ENCODE assay signal across 7 mouse cellular contexts in the genomic region with DNA sequence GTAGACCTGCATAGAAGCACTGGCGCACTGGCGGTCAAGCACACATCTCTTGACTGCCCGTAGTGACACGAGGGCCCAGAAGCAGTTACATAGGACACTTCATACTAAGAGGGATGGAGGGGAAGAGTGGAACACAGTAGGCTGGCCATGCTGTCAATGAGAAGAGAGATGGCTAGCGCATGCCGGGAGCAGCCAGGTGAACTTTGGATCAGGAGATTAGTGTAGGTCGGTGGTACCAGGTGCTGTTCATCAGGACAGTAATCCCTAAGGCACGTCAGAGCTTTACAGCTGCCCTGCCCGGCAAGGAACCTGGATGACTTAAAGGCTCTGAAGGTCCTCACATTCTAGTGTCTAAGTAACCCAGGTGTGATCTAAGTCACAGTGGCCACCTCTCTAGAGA. TPM values are rescaled to one million over a fixed set of nuclear protein-coding genes. Genes with fewer than 3 reads are reported as not detected.
DNase-seq lines count a peak whose midpoint lies in the region; ATAC-seq lines count a peak whose summit lies in the region.

No protein-coding gene starts in this region.

- no peak for ATAC-seq in lung, embryonic 16.5 days (ENCODE audit: low read depth)
- ATAC-seq in forebrain, embryonic 16.5 days = no peak
- no peak for ATAC-seq in limb, embryonic 15.5 days (ENCODE audit: insufficient number of reproducible peaks, low FRiP score, low TSS enrichment, low read depth)
- ATAC-seq in stomach, embryonic 16.5 days (ENCODE audit: insufficient read depth, low FRiP score) = no peak

- H3K9me3 ChIP-seq in lung, embryonic 16.5 days (ENCODE audit: control insufficient read depth, low read length) = no peaks in the 10 kb centered on the region
- no peaks in the 10 kb centered on the region for H3K9me3 ChIP-seq in forebrain, embryonic 16.5 days (ENCODE audit: control insufficient read depth, low read length)
- H3K9me3 ChIP-seq in limb, embryonic 15.5 days = no peaks in the 10 kb centered on the region
- no peaks in the 10 kb centered on the region for H3K9me3 ChIP-seq in stomach, embryonic 16.5 days (replicated peaks; ENCODE audit: control insufficient read depth, low read length)

- H3K4me3 ChIP-seq in lung, embryonic 16.5 days (ENCODE audit: low read length) = 0 out of 2 replicates have a peak overlapping the region, but pooled peaks have one; percentile 3
- H3K4me3 ChIP-seq in forebrain, embryonic 16.5 days (replicated peaks; ENCODE audit: low read length) = no peak overlapping the region
- H3K4me3 ChIP-seq in limb, embryonic 15.5 days = no peak overlapping the region
- H3K4me3 ChIP-seq in stomach, embryonic 16.5 days (replicated peaks; ENCODE audit: low read length) = peak overlapping the region; percentile 97

- H3K27me3 ChIP-seq in lung, embryonic 16.5 days (ENCODE audit: control insufficient read depth, insufficient read depth, low read depth, low read length) = no peaks in the 10 kb centered on the region
- H3K27me3 ChIP-seq in forebrain, embryonic 16.5 days (replicated peaks; ENCODE audit: control insufficient read depth, insufficient read depth, low read length) = no peaks in the 10 kb centered on the region
- no peaks in the 10 kb centered on the region for H3K27me3 ChIP-seq in limb, embryonic 15.5 days
- H3K27me3 ChIP-seq in stomach, embryonic 16.5 days (ENCODE audit: control insufficient read depth, insufficient read depth, low read length) = no peaks in the 10 kb centered on the region

- no peak overlapping the region for H3K27ac ChIP-seq in lung, embryonic 16.5 days (ENCODE audit: low read length)
- H3K27ac ChIP-seq in forebrain, embryonic 16.5 days (ENCODE audit: low read length) = no peak overlapping the region
- no peak overlapping the region for H3K27ac ChIP-seq in limb, embryonic 15.5 days
- peak overlapping the region; percentile 59; the same call in 1 of the 2 replicates for H3K27ac ChIP-seq in stomach, embryonic 16.5 days (ENCODE audit: low read length)

- no peaks in the 10 kb centered on the region for H3K36me3 ChIP-seq in lung, embryonic 16.5 days (ENCODE audit: control insufficient read depth, insufficient read depth, low read length)
- H3K36me3 ChIP-seq in forebrain, embryonic 16.5 days (ENCODE audit: control insufficient read depth, insufficient read depth) = no peaks in the 10 kb centered on the region
- peaks cover 4% of the 10 kb centered on the region for H3K36me3 ChIP-seq in limb, embryonic 15.5 days
- H3K36me3 ChIP-seq in stomach, embryonic 16.5 days (ENCODE audit: control insufficient read depth, insufficient read depth, low read length) = no peaks in the 10 kb centered on the region

- peak overlapping the region; percentile 72; the same call in 1 of the 2 replicates for H3K4me2 ChIP-seq in lung, embryonic 16.5 days (ENCODE audit: low read depth, low read length)
- 0 out of 2 replicates have a peak overlapping the region, but pooled peaks have one; percentile 85 for H3K4me2 ChIP-seq in forebrain, embryonic 16.5 days (ENCODE audit: low read length)
- H3K4me2 ChIP-seq in limb, embryonic 15.5 days = peak overlapping the region; percentile 67; the same call in 1 of the 2 replicates
- H3K4me2 ChIP-seq in stomach, embryonic 16.5 days (ENCODE audit: low read depth, low read length) = peak overlapping the region; percentile 68

- H3K9ac ChIP-seq in lung, embryonic 16.5 days (ENCODE audit: low read length) = no peak overlapping the region
- no peak overlapping the region for H3K9ac ChIP-seq in forebrain, embryonic 16.5 days (replicated peaks; ENCODE audit: low read depth, low read length)
- no peak overlapping the region for H3K9ac ChIP-seq in limb, embryonic 15.5 days
- H3K9ac ChIP-seq in stomach, embryonic 16.5 days (ENCODE audit: low read length) = 0 out of 2 replicates have a peak overlapping the region, but pooled peaks have one; percentile 39

- DNase-seq in lung, postnatal 14 days = no peak
- DNase-seq in frontal cortex, postnatal 10 days (ENCODE audit: low spot score in 2 of 2) = no peak
- no peak for DNase-seq in gastrocnemius, postnatal 10 days

- 64% methylated on average over 9 of the region's 9 CpGs for WGBS in lung, embryonic 16.5 days
- 88% methylated on average over 9 of the region's 9 CpGs for WGBS in forebrain, embryonic 16.5 days
- WGBS in limb, embryonic 15.5 days = 77% methylated on average over 9 of the region's 9 CpGs
- 63% methylated on average over 9 of the region's 9 CpGs for WGBS in stomach, embryonic 16.5 days

- peaks cover 14% of the 10 kb centered on the region for H3K4me1 ChIP-seq in lung, embryonic 16.5 days (replicated peaks; ENCODE audit: control insufficient read depth, insufficient read depth, low read length)
- H3K4me1 ChIP-seq in forebrain, embryonic 16.5 days (replicated peaks; ENCODE audit: control insufficient read depth, insufficient read depth, low read length) = peaks cover 7% of the 10 kb centered on the region
- peaks cover 14% of the 10 kb centered on the region; the same call in 1 of the 2 replicates for H3K4me1 ChIP-seq in limb, embryonic 15.5 days
- peaks cover 10% of the 10 kb centered on the region for H3K4me1 ChIP-seq in stomach, embryonic 16.5 days (ENCODE audit: control insufficient read depth, insufficient read depth, low read length)

RNA-seq across cellular contexts. Expression of gene Fbxo34, which starts 23.7 kb away (rescaled TPM):
- 21.3 and 22.3 TPM in 2 replicates for polyA plus RNA-seq in lung, embryonic 16.5 days (2015; fragmentation: Nextera tagmentation; extraction: Ambion mirVana)
- polyA plus RNA-seq in forebrain, embryonic 16.5 days (2015; fragmentation: Nextera tagmentation; extraction: Ambion mirVana) = 20.3 and 23.1 TPM in 2 replicates
- polyA plus RNA-seq in limb, embryonic 15.5 days (2015; fragmentation: Nextera tagmentation; extraction: Ambion mirVana) = 22.1 and 24.2 TPM in 2 replicates
- 20.4 and 23.1 TPM in 2 replicates for polyA plus RNA-seq in stomach, embryonic 16.5 days (2015; fragmentation: Nextera tagmentation; extraction: Ambion mirVana)
- total RNA-seq in gastrocnemius, postnatal 10 days (2021) = 10 to 100 TPM; 12.9 to 14.4 TPM

RNA-seq across cellular contexts. Expression of gene Dlgap5, which starts 55.7 kb away (rescaled TPM):
- polyA plus RNA-seq in lung, embryonic 16.5 days (2015; fragmentation: Nextera tagmentation; extraction: Ambion mirVana) = 44.2 and 49.7 TPM in 2 replicates
- 15.9 and 16.5 TPM in 2 replicates for polyA plus RNA-seq in forebrain, embryonic 16.5 days (2015; fragmentation: Nextera tagmentation; extraction: Ambion mirVana)
- 34.4 and 36.8 TPM in 2 replicates for polyA plus RNA-seq in limb, embryonic 15.5 days (2015; fragmentation: Nextera tagmentation; extraction: Ambion mirVana)
- polyA plus RNA-seq in stomach, embryonic 16.5 days (2015; fragmentation: Nextera tagmentation; extraction: Ambion mirVana) = 30.7 and 37.0 TPM in 2 replicates
- 10 to 100 TPM in 1 of 2 experiments, 1 to 10 TPM in 1; 5.0 to 10.0 TPM for total RNA-seq in gastrocnemius, postnatal 10 days (2021)

Comparison
In these comparisons a context has a peak if more than half of its experiments do, and no peak if none do; other contexts are left out.
1. H3K4me3 ChIP-seq: peak in lung, embryonic 16.5 days (single experiment) and stomach, embryonic 16.5 days (single experiment); none in forebrain, embryonic 16.5 days (single experiment) and limb, embryonic 15.5 days (single experiment).
2. Peak in every context shown above with its lines, with median percentiles within 50 percentile points of each other: H3K4me2 ChIP-seq.